In genomic region chr12:99966881-99967363, GRCm38 (mm10) we compare ENCODE assay signal across 8 mouse cellular contexts. TPM values are rescaled to one million over a fixed set of nuclear protein-coding genes. Genes with fewer than 3 reads are reported as not detected.
DNase-seq lines count a peak whose midpoint lies in the region; ATAC-seq lines count a peak whose summit lies in the region.

No protein-coding gene starts in this region.

- 15% methylated on average over 12 of the region's 12 CpGs for WGBS in hindbrain, embryonic 10.5 days
- WGBS in hindbrain, embryonic 14.5 days = 15% methylated on average over 12 of the region's 12 CpGs
- 13% methylated on average over 12 of the region's 12 CpGs for WGBS in heart, embryonic 13.5 days

- H3K9ac ChIP-seq in hindbrain, embryonic 14.5 days = no peak overlapping the region
- H3K9ac ChIP-seq in heart, embryonic 13.5 days = no peak overlapping the region

- DNase-seq in hindbrain, embryonic 10.5 days (ENCODE audit: low spot score) = peak; percentile 23
- DNase-seq in hindbrain, embryonic 14.5 days (ENCODE audit: low spot score) = no peak
- peak; percentile 53 for DNase-seq in brain, adult 2 months (ENCODE audit: low read depth, low spot score)
- peak; percentile 18 for DNase-seq in lung, postnatal 25 days (ENCODE audit: low spot score)
- DNase-seq in natural killer cell, adult 2 months (ENCODE audit: low spot score in 2 of 2) = no peak
- no peak for DNase-seq in ovary, postnatal 14 days (ENCODE audit: low spot score)
- DNase-seq in thymus, postnatal 25 days = no peak

- no peaks in the 10 kb centered on the region for H3K9me3 ChIP-seq in hindbrain, embryonic 10.5 days
- H3K9me3 ChIP-seq in hindbrain, embryonic 14.5 days (ENCODE audit: control insufficient read depth, low read length) = no peaks in the 10 kb centered on the region
- no peaks in the 10 kb centered on the region for H3K9me3 ChIP-seq in heart, embryonic 13.5 days

- H3K4me1 ChIP-seq in hindbrain, embryonic 10.5 days (replicated peaks) = peaks cover 31% of the 10 kb centered on the region
- H3K4me1 ChIP-seq in hindbrain, embryonic 14.5 days (replicated peaks; ENCODE audit: control insufficient read depth, insufficient read depth, low read length) = peaks cover 18% of the 10 kb centered on the region
- peaks cover 31% of the 10 kb centered on the region for H3K4me1 ChIP-seq in heart, embryonic 13.5 days

- no peak for ATAC-seq in hindbrain, embryonic 14.5 days (ENCODE audit: low FRiP score)
- ATAC-seq in heart, embryonic 13.5 days (ENCODE audit: extremely low read depth, insufficient number of reproducible peaks, low FRiP score, low TSS enrichment) = no peak

- no peak overlapping the region for H3K27ac ChIP-seq in hindbrain, embryonic 10.5 days
- H3K27ac ChIP-seq in hindbrain, embryonic 14.5 days = no peak overlapping the region
- no peak overlapping the region for H3K27ac ChIP-seq in heart, embryonic 13.5 days (replicated peaks)

- peak overlapping the region; percentile 6; the same call in 1 of the 2 replicates for H3K4me3 ChIP-seq in hindbrain, embryonic 10.5 days
- no peak overlapping the region for H3K4me3 ChIP-seq in hindbrain, embryonic 14.5 days (replicated peaks; ENCODE audit: low read length)
- H3K4me3 ChIP-seq in heart, embryonic 13.5 days = 0 out of 2 replicates have a peak overlapping the region, but pooled peaks have one; percentile 9

- no peak overlapping the region for H3K4me2 ChIP-seq in hindbrain, embryonic 14.5 days (replicated peaks)
- peak overlapping the region; percentile 89 for H3K4me2 ChIP-seq in heart, embryonic 13.5 days

- H3K36me3 ChIP-seq in hindbrain, embryonic 10.5 days = no peaks in the 10 kb centered on the region
- H3K36me3 ChIP-seq in hindbrain, embryonic 14.5 days (replicated peaks; ENCODE audit: control insufficient read depth, insufficient read depth) = no peaks in the 10 kb centered on the region
- H3K36me3 ChIP-seq in heart, embryonic 13.5 days = no peaks in the 10 kb centered on the region

- H3K27me3 ChIP-seq in hindbrain, embryonic 10.5 days (ENCODE audit: insufficient read depth, poor library complexity, severe bottlenecking) = peaks cover 74% of the 10 kb centered on the region
- H3K27me3 ChIP-seq in hindbrain, embryonic 14.5 days (ENCODE audit: control insufficient read depth, insufficient read depth, low read length) = peaks cover 71% of the 10 kb centered on the region
- peaks cover 90% of the 10 kb centered on the region for H3K27me3 ChIP-seq in heart, embryonic 13.5 days (replicated peaks)

RNA-seq across cellular contexts. Expression of gene Kcnk13, which starts 2.6 kb away (rescaled TPM):
- 0.06 and 0.13 TPM in 2 replicates for polyA plus RNA-seq in hindbrain, embryonic 10.5 days (2016; fragmentation: Nextera tagmentation; extraction: Ambion mirVana)
- polyA plus RNA-seq in hindbrain, embryonic 14.5 days (2014; fragmentation: Nextera tagmentation; extraction: Ambion mirVana) = 0.80 TPM in 2 replicates
- polyA plus RNA-seq in heart, embryonic 13.5 days (2015; fragmentation: Nextera tagmentation; extraction: Ambion mirVana) = 0.23 and 0.43 TPM in 2 replicates

Comparison
In these comparisons a context has a peak if more than half of its experiments do, and no peak if none do; other contexts are left out.
1. DNase-seq: peak in hindbrain, embryonic 10.5 days (single experiment), brain, adult 2 months (single experiment) and lung, postnatal 25 days (single experiment); none in hindbrain, embryonic 14.5 days (single experiment), natural killer cell, adult 2 months (0 of 2), ovary, postnatal 14 days (single experiment) and thymus, postnatal 25 days (single experiment).